In the genomic region with DNA sequence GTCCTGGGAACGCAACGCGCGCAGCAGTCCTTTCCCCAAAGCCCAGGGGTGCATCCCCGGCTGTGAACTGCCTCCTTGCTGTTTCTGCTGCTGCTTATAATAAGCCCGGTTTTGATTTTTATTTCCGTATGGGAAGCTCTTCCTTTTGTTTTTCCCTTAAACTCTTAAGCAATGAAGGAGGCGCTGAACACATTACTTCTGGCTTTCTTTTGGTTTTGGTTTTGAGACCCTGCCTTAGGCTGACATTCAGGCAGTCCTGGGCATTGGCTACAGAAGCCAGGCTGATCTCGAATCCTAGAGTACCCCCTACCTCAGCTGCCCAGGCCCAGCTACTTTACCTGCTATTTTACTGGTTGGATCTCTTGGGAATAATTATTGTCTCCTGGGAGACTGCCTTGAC, we compare ENCODE assay signal across 8 mouse cellular contexts. TPM values are rescaled to one million over a fixed set of nuclear protein-coding genes. Genes with fewer than 3 reads are reported as not detected.
DNase-seq lines count a peak whose midpoint lies in the region; ATAC-seq and TF ChIP-seq lines count a peak whose summit lies in the region.

No protein-coding gene starts in this region.

- peaks cover 18% of the 10 kb centered on the region for H3K27me3 ChIP-seq in intestine, embryonic 15.5 days (replicated peaks)
- peaks cover 34% of the 10 kb centered on the region for H3K27me3 ChIP-seq in neural tube, embryonic 12.5 days (replicated peaks)

- no peak overlapping the region for H3K27ac ChIP-seq in embryonic fibroblast, embryonic 13.5 days (ENCODE audit: insufficient read depth, low read length)
- no peak overlapping the region for H3K27ac ChIP-seq in intestine, embryonic 15.5 days
- H3K27ac ChIP-seq in neural tube, embryonic 12.5 days, result no peak overlapping the region

- ATAC-seq in intestine, embryonic 15.5 days, result no peak
- ATAC-seq in neural tube, embryonic 12.5 days (ENCODE audit: low FRiP score, low read depth), result no peak
- no peak for ATAC-seq in activated CD4-positive, CD25-positive, alpha-beta regulatory T cell, adult 4 months
- ATAC-seq in megakaryocyte-erythroid progenitor cell, adult 5-6 weeks (replicated peaks; ENCODE audit: low FRiP score, low TSS enrichment, poor library complexity, severe bottlenecking), result no peak

- no peak; the same call in 1 of the 2 replicates for TF ChIP-seq POLR2A in lung, adult 2 months (IDR thresholded peaks at IDR 0.05; ENCODE audit: borderline replicate concordance, extremely low read depth, low read depth, low read length)
- TF ChIP-seq POLR2A in embryonic fibroblast, embryonic 13.5 days (IDR thresholded peaks at IDR 0.05; ENCODE audit: low read depth, low read length), result no peak

- WGBS in lung, adult 2 months, result 3% methylated on average over 9 of the region's 9 CpGs
- 10% methylated on average over 9 of the region's 9 CpGs for WGBS in intestine, embryonic 15.5 days
- 6% methylated on average over 9 of the region's 9 CpGs for WGBS in neural tube, embryonic 12.5 days

- no peak for TF ChIP-seq CTCF in lung, adult 2 months (IDR thresholded peaks at IDR 0.05; ENCODE audit: insufficient read depth, low read length)
- no peak for TF ChIP-seq CTCF in embryonic fibroblast, embryonic 13.5 days (IDR thresholded peaks at IDR 0.05; ENCODE audit: borderline replicate concordance, insufficient read depth, low read length)

- peak overlapping the region; percentile 62 for H3K9ac ChIP-seq in intestine, embryonic 15.5 days
- peak overlapping the region; percentile 69 for H3K9ac ChIP-seq in neural tube, embryonic 12.5 days

- no peaks in the 10 kb centered on the region for H3K9me3 ChIP-seq in intestine, embryonic 15.5 days
- no peaks in the 10 kb centered on the region for H3K9me3 ChIP-seq in neural tube, embryonic 12.5 days

- no peak for DNase-seq in lung, adult 2 months
- DNase-seq in lung, adult 18-20 months, result no peak
- DNase-seq in yolk sac, embryonic 10.5 days (ENCODE audit: low spot score), result no peak

- H3K4me3 ChIP-seq in lung, adult 2 months (replicated peaks; ENCODE audit: extremely low read depth, low read depth, low read length), result peak overlapping the region; percentile 99
- H3K4me3 ChIP-seq in embryonic fibroblast, embryonic 13.5 days (ENCODE audit: insufficient read depth, low read length), result peak overlapping the region; percentile 45
- peak overlapping the region; percentile 71 for H3K4me3 ChIP-seq in intestine, embryonic 15.5 days (replicated peaks)
- peak overlapping the region; percentile 74 for H3K4me3 ChIP-seq in neural tube, embryonic 12.5 days

- no peaks in the 10 kb centered on the region; the same call in 1 of the 2 replicates for H3K4me1 ChIP-seq in lung, adult 2 months (ENCODE audit: control insufficient read depth, insufficient read depth, low read length)
- H3K4me1 ChIP-seq in embryonic fibroblast, embryonic 13.5 days (ENCODE audit: control insufficient read depth, insufficient read depth, low read length), result no peaks in the 10 kb centered on the region
- peaks cover 10% of the 10 kb centered on the region; the same call in 1 of the 2 replicates for H3K4me1 ChIP-seq in intestine, embryonic 15.5 days (replicated peaks)
- H3K4me1 ChIP-seq in neural tube, embryonic 12.5 days, result peaks cover 21% of the 10 kb centered on the region

- H3K36me3 ChIP-seq in intestine, embryonic 15.5 days, result no peaks in the 10 kb centered on the region
- H3K36me3 ChIP-seq in neural tube, embryonic 12.5 days, result no peaks in the 10 kb centered on the region

- H3K4me2 ChIP-seq in intestine, embryonic 15.5 days (replicated peaks), result peak overlapping the region; percentile 94
- H3K4me2 ChIP-seq in neural tube, embryonic 12.5 days (replicated peaks), result peak overlapping the region; percentile 91

RNA-seq across cellular contexts. Expression of gene Tmtc1, which starts 0.6 kb away (rescaled TPM):
- polyA plus RNA-seq in lung, adult 2 months (2012; rRNA removed), result 41.0 and 46.3 TPM in 2 replicates
- polyA plus RNA-seq in embryonic fibroblast, embryonic 13.5 days (2011; ENCODE audit: insufficient read length, low read depth, missing spikeins), result 5.7 and 6.5 TPM in 2 replicates
- polyA plus RNA-seq in intestine, embryonic 15.5 days (2015; fragmentation: Nextera tagmentation; extraction: Ambion mirVana), result 1.6 and 2.0 TPM in 2 replicates
- 2.1 and 2.3 TPM in 2 replicates for polyA plus RNA-seq in neural tube, embryonic 12.5 days (2016; fragmentation: Nextera tagmentation; extraction: Ambion mirVana)
- under 1 TPM in 1 of 2 experiments, not detected in 1; 0.08 TPM for polyA plus RNA-seq in activated CD4-positive, CD25-positive, alpha-beta regulatory T cell, adult 4 months (2017; shearing (Covaris generic))
- 1.0 TPM in 1 of 2 replicates, not detected in the other for total RNA-seq in megakaryocyte-erythroid progenitor cell, adult 5-6 weeks (2014; fragmentation: Nextera tagmentation)
- 0.14 TPM in 1 of 2 replicates, not detected in the other for total RNA-seq in megakaryocyte-erythroid progenitor cell, adult 5-6 weeks (2017)

Comparison
In these comparisons a context has a peak if more than half of its experiments do, and no peak if none do; other contexts are left out.
1. H3K4me3 ChIP-seq: peak in every context shown above with its lines; median percentile 99 in lung, adult 2 months; 74 in neural tube, embryonic 12.5 days; 71 in intestine, embryonic 15.5 days; 45 in embryonic fibroblast, embryonic 13.5 days.